Mouse (Mus musculus) embryonic facial prominence, embryonic 12.5 days (tissue): ENCODE measurements around the gene Mapk1ip1l. TPM values are rescaled to one million over a fixed set of nuclear protein-coding genes. Genes with fewer than 3 reads are reported as not detected.
A peak's percentile ranks its signal among the peaks of the same experiment; 100 is the strongest.

Experiments used
- ATAC-seq: fragments of 200-750 bp; cut with Nextera tagmentation; 2 replicates; pipeline ENCODE4 v1.8.0; 2017; ENCODE audit not compliant: insufficient number of reproducible peaks, insufficient read depth, low FRiP score, low TSS enrichment
- H3K27ac ChIP-seq: fragments of 300-500 bp; sonication (generic); 2 replicates; pipeline ENCODE4 v1.5.1; 2016; ENCODE audit warnings: mild to moderate bottlenecking
- H3K27me3 ChIP-seq: fragments of 300-500 bp; sonication (generic); 2 replicates; pipeline ENCODE4 v1.6.1; 2016; ENCODE audit warnings: mild to moderate bottlenecking, moderate library complexity
- H3K36me3 ChIP-seq: fragments of 300-500 bp; sonication (generic); 2 replicates; pipeline ENCODE4 v1.6.1; 2016; ENCODE audit warnings: mild to moderate bottlenecking
- H3K4me1 ChIP-seq: fragments of 300-500 bp; sonication (generic); 2 replicates; pipeline ENCODE4 v1.6.1; 2016
- H3K4me2 ChIP-seq: fragments of 300-500 bp; sonication (generic); replicated peaks from 2 replicates; pipeline ENCODE4 v1.6.1; 2016; ENCODE audit warnings: mild to moderate bottlenecking, moderate library complexity
- H3K4me3 ChIP-seq: fragments of 300-500 bp; sonication (generic); 2 replicates; pipeline ENCODE4 v1.5.1; 2016; ENCODE audit warnings: mild to moderate bottlenecking
- H3K9ac ChIP-seq: fragments of 300-500 bp; sonication (generic); 2 replicates; pipeline ENCODE4 v1.6.1; 2016; ENCODE audit warnings: mild to moderate bottlenecking, moderate library complexity
- H3K9me3 ChIP-seq: fragments of 300-500 bp; sonication (generic); 2 replicates; pipeline ENCODE4 v1.6.1; 2016; ENCODE audit warnings: mild to moderate bottlenecking, moderate library complexity
- WGBS: fragments of 180-500 bp; shearing (Covaris S2); methylation state at CpG from one replicate; pipeline ENCODE4 v1.1.7; 2016; 5-methylcytosine and 5-hydroxymethylcytosine counted together
- polyA plus RNA-seq: library from polyadenylated mRNA; unstranded; fragments of >200 nt; fragmentation: Nextera tagmentation; extraction: Ambion mirVana; gene quantifications from 2 replicates; pipeline ENCODE4 v1.2.1, GENCODE M21; 2016

The Mapk1ip1l gene
- 77.9 and 83.7 TPM in 2 replicates for polyA plus RNA-seq

- Histone ChIP-seq H3K4me3 (peak within 1 kb of the TSS; percentile 95), H3K4me2 (peak within 1 kb of the TSS; percentile 79), H3K9ac (peak within 1 kb of the TSS; percentile 98), H3K27me3 (no peaks in the 10 kb centered on the region), H3K27ac (peak within 1 kb of the TSS; percentile 97), H3K4me1 (peaks cover 13% of the 10 kb centered on the region), H3K36me3 (peaks cover 5% of the 10 kb centered on the region), H3K9me3 (no peaks in the 10 kb centered on the region)
- under 1% methylated on average over 34 of the region's 34 CpGs for WGBS
- ATAC-seq, result peak; percentile 74
Measured at GRCm38 (mm10) chr14:47297785-47298407, at the start of gene Mapk1ip1l. Gene Mapk1ip1l (plus strand): TSS chr14:47298266.

GRCm38 (mm10) chr14:47249839-47250238, 48.2 kb upstream of the Mapk1ip1l start:
- no peak overlapping the region for H3K27ac ChIP-seq
- H3K4me3 ChIP-seq, result no peak overlapping the region
- no peak overlapping the region for H3K4me2 ChIP-seq
- H3K36me3 ChIP-seq, result peaks cover 56% of the 10 kb centered on the region
- no peak overlapping the region for H3K9ac ChIP-seq
- 86% methylated on average over 6 of the region's 6 CpGs for WGBS
- H3K9me3 ChIP-seq, result no peaks in the 10 kb centered on the region
- ATAC-seq, result no peak
- no peaks in the 10 kb centered on the region for H3K27me3 ChIP-seq
- no peaks in the 10 kb centered on the region for H3K4me1 ChIP-seq

GRCm38 (mm10) chr14:47264866-47265265, 33.2 kb upstream of the Mapk1ip1l start:
- H3K4me1 ChIP-seq, result no peaks in the 10 kb centered on the region
- H3K9ac ChIP-seq, result no peak overlapping the region
- no peak overlapping the region for H3K27ac ChIP-seq
- no peak overlapping the region for H3K4me3 ChIP-seq
- H3K27me3 ChIP-seq, result no peaks in the 10 kb centered on the region
- peaks cover 34% of the 10 kb centered on the region for H3K36me3 ChIP-seq
- no peak for ATAC-seq
- H3K4me2 ChIP-seq, result no peak overlapping the region
- 94% methylated on average over 3 of the region's 3 CpGs for WGBS
- H3K9me3 ChIP-seq, result no peaks in the 10 kb centered on the region; the same call in 1 of the 2 replicates

DNA sequence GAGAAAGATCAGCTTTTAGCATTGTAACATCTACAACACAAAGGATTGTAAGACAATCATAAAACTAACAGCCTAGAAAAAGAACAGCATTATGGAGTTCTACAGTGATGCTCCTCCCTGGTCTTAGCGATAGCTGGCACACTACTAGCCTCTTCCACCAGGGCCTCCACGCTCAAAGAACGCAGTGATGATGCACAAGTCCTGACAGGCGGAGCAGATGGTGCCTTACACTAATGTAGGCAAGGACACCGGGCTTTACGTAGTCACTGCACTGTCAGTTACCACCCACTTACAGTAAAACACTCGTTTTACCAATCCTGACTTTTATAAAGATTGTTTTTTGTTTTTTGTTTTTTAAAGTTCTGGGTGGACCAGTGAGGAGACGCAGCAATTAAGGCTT, 32.2 kb upstream of the Mapk1ip1l start:
- Histone ChIP-seq H3K9ac (no peak overlapping the region), H3K27ac (no peak overlapping the region), H3K27me3 (no peaks in the 10 kb centered on the region), H3K4me3 (no peak overlapping the region), H3K36me3 (peaks cover 36% of the 10 kb centered on the region), H3K4me2 (no peak overlapping the region), H3K9me3 (no peaks in the 10 kb centered on the region; the same call in 1 of the 2 replicates), H3K4me1 (no peaks in the 10 kb centered on the region)
- 94% methylated on average over 8 of the region's 8 CpGs for WGBS
- no peak for ATAC-seq

- WGBS, result 96% methylated on average over 4 of the region's 4 CpGs
- Histone ChIP-seq H3K27me3 (no peaks in the 10 kb centered on the region), H3K4me1 (no peaks in the 10 kb centered on the region), H3K36me3 (peaks cover 55% of the 10 kb centered on the region), H3K27ac (no peak overlapping the region), H3K4me2 (no peak overlapping the region), H3K4me3 (no peak overlapping the region), H3K9me3 (no peaks in the 10 kb centered on the region; the same call in 1 of the 2 replicates), H3K9ac (no peak overlapping the region)
- ATAC-seq, result no peak
Measured at GRCm38 (mm10) chr14:47269056-47269455, 29.0 kb upstream of the Mapk1ip1l start.

GRCm38 (mm10) chr14:47269706-47270105, 28.4 kb upstream of the Mapk1ip1l start:
- no peak overlapping the region for H3K4me3 ChIP-seq
- WGBS, result 93% methylated on average over 2 of the region's 2 CpGs
- H3K9ac ChIP-seq, result no peak overlapping the region
- H3K27me3 ChIP-seq, result no peaks in the 10 kb centered on the region
- ATAC-seq, result no peak
- no peaks in the 10 kb centered on the region; the same call in 1 of the 2 replicates for H3K9me3 ChIP-seq
- H3K36me3 ChIP-seq, result peaks cover 55% of the 10 kb centered on the region
- no peak overlapping the region for H3K4me2 ChIP-seq
- no peak overlapping the region for H3K27ac ChIP-seq
- peaks cover 5% of the 10 kb centered on the region; the same call in 1 of the 2 replicates for H3K4me1 ChIP-seq

- no peak for ATAC-seq
- Histone ChIP-seq H3K27me3 (no peaks in the 10 kb centered on the region), H3K27ac (no peak overlapping the region), H3K9me3 (no peaks in the 10 kb centered on the region; the same call in 1 of the 2 replicates), H3K4me1 (peaks cover 18% of the 10 kb centered on the region; the same call in 1 of the 2 replicates), H3K9ac (no peak overlapping the region), H3K4me3 (no peak overlapping the region), H3K4me2 (no peak overlapping the region), H3K36me3 (peaks cover 31% of the 10 kb centered on the region)
- WGBS, result 34% methylated on average over 3 of the region's 3 CpGs
Measured at GRCm38 (mm10) chr14:47273751-47274150, 24.3 kb upstream of the Mapk1ip1l start.

DNA sequence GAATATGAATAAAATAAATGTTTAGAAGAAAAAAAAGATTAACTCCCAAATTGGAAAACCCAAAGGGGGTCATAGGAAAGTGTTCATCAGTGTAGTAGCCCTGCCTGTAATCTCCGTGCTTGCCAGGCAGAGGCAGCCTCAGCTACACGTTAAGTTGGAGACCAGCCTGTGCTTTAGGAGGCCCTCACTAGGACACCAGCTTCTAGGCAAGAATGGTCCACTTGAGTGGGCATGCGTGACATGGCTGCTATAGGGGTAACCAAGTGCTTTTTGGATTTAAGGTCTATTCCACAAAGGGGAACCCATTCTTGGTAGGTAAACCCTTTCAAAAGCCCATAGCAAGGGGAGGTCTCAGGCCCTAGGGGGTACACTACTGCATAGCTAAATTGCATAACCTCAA, 22.6 kb upstream of the Mapk1ip1l start:
- no peak for ATAC-seq
- peak overlapping the region; percentile 60 for H3K4me2 ChIP-seq
- no peaks in the 10 kb centered on the region for H3K27me3 ChIP-seq
- peaks cover 18% of the 10 kb centered on the region; the same call in 1 of the 2 replicates for H3K4me1 ChIP-seq
- peaks cover 24% of the 10 kb centered on the region for H3K36me3 ChIP-seq
- no peak overlapping the region for H3K9ac ChIP-seq
- H3K9me3 ChIP-seq, result no peaks in the 10 kb centered on the region
- H3K27ac ChIP-seq, result no peak overlapping the region
- WGBS, result 25% methylated on average over 3 of the region's 3 CpGs
- H3K4me3 ChIP-seq, result peak overlapping the region; percentile 88

- Histone ChIP-seq H3K4me3 (peak overlapping the region; percentile 88), H3K4me2 (peak overlapping the region; percentile 60), H3K27ac (peak overlapping the region; percentile 91), H3K9ac (peak overlapping the region; percentile 94), H3K9me3 (no peaks in the 10 kb centered on the region), H3K27me3 (no peaks in the 10 kb centered on the region), H3K36me3 (peaks cover 23% of the 10 kb centered on the region), H3K4me1 (peaks cover 18% of the 10 kb centered on the region; the same call in 1 of the 2 replicates)
- ATAC-seq, result no peak; the same call in 1 of the 2 replicates
- WGBS, result 3% methylated on average over 22 of the region's 22 CpGs
Measured at GRCm38 (mm10) chr14:47276036-47276603, 21.9 kb upstream of the Mapk1ip1l start.

DNA sequence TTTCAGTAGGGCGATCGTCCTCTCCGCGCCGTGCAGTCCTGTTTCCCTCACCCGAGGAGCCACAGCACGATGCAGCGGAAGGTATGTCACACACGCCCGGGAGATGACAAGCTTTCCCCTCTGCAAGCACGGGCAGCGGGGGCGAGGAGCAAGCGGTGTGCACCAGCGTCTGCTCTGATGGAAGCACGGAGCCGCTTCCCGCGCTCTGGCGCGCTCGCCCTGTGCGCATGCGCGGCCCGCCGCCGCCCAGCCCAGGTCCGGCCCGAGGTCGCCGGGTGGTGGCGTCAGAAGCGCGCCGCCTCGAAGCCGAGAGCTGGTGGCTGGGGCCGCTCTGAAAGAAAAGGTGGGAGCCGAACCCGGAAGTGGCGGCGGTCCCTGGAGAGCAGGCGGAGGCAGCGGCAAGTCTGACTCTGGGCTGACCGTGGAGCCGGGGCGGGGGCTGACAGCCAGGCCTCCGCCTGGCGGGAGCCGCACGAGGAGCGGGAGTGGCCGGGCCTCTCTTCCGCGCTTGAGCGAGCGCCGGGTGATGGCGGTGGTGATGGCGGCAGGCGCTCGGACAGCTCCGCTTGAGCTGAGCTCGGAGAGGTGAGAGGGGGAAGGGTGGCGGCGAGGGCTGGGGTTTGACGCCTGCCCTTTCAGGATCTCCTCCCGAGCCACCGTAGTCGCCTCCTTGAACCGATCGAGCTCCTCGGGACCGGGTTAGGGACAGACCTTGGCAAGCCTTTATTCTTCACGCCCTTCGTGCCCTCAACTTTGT, 21.3 kb upstream of the Mapk1ip1l start, which contains the start of the genes Wdhd1 and Socs4:
Wdhd1 (minus strand) TSS at position 221 of the 757 bp plus-strand sequence.
Socs4 (plus strand) TSS at position 295 of the 757 bp plus-strand sequence.
- Histone ChIP-seq H3K27me3 (no peaks in the 10 kb centered on the region), H3K36me3 (peaks cover 16% of the 10 kb centered on the region; the same call in 1 of the 2 replicates), H3K4me3 (peak within 1 kb of the TSS; percentile 88), H3K9ac (peak within 1 kb of the TSS; percentile 94), H3K4me2 (peak within 1 kb of the TSS; percentile 60), H3K4me1 (peaks cover 18% of the 10 kb centered on the region; the same call in 1 of the 2 replicates), H3K27ac (peak within 1 kb of the TSS; percentile 91), H3K9me3 (no peaks in the 10 kb centered on the region)
- under 1% methylated on average over 77 of the region's 77 CpGs for WGBS
- peak; percentile 96 for ATAC-seq

DNA sequence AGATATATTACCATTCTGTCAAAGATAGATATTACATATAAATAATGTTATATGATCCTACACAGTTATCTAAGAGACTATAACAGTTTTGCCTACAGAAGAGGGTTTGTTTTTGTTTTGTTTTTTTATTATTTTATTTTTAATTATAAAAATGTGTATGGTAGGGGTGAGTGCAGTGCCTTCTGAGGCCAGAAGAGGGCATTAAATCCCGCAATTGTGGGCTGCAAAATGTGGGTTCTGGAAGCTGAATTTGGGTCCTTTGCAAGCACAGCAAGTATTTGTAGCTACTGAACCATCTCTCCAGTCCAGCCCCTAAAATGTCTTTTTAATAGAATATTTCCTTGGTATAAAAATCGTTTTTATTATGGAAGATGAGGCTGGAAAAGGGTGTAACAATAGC, 19.0 kb upstream of the Mapk1ip1l start:
- no peak overlapping the region for H3K4me2 ChIP-seq
- peaks cover 5% of the 10 kb centered on the region; the same call in 1 of the 2 replicates for H3K36me3 ChIP-seq
- no peak overlapping the region for H3K4me3 ChIP-seq
- 80% methylated on average over 2 of the region's 2 CpGs for WGBS
- H3K27ac ChIP-seq, result no peak overlapping the region
- no peaks in the 10 kb centered on the region for H3K9me3 ChIP-seq
- no peak for ATAC-seq
- no peak overlapping the region for H3K9ac ChIP-seq
- no peaks in the 10 kb centered on the region for H3K27me3 ChIP-seq
- H3K4me1 ChIP-seq, result peaks cover 18% of the 10 kb centered on the region; the same call in 1 of the 2 replicates
